Mouse (Mus musculus) NIH3T3 (cell line): ENCODE measurements around the gene Klra5.
A peak's percentile ranks its signal among the peaks of the same experiment; 100 is the strongest.
"Not testable (repeated sequence)": the region's sequence is repeated elsewhere in the genome, so short reads cannot be mapped to it uniquely, and the experiment has no call there.

ENCODE experiments used
- DNase-seq: peaks from one replicate; pipeline ENCODE4 v3.0.0-alpha.2; 2012; ENCODE audit warnings: low read depth

Gene Klra5

GRCm38 (mm10) chr6:129917476-129917946 lies at the start of gene Klra5:
Gene Klra5, minus strand, starts transcription at chr6:129917650.
- not testable (repeated sequence) for DNase-seq

GRCm38 (mm10) chr6:129916996-129917395 lies 454 bp downstream of the Klra5 start:
- no peak for DNase-seq

- DNase-seq, result no peak
Observed at GRCm38 (mm10) chr6:129882525-129882924, 34.9 kb downstream of the Klra5 start.

- DNase-seq, result peak; percentile 10
Observed at GRCm38 (mm10) chr6:129876549-129876948, 40.9 kb downstream of the Klra5 start, which contains the start of gene Klra17. Gene Klra17, minus strand, starts transcription at chr6:129876672.

GRCm38 (mm10) chr6:129862349-129862748 lies 55.1 kb downstream of the Klra5 start, which contains the start of gene Gm17631:
Gene Gm17631, plus strand, starts transcription at chr6:129862649.
- DNase-seq, result not testable (repeated sequence)
